Mouse (Mus musculus): ENCODE results near the gene Fndc3b.

DNA sequence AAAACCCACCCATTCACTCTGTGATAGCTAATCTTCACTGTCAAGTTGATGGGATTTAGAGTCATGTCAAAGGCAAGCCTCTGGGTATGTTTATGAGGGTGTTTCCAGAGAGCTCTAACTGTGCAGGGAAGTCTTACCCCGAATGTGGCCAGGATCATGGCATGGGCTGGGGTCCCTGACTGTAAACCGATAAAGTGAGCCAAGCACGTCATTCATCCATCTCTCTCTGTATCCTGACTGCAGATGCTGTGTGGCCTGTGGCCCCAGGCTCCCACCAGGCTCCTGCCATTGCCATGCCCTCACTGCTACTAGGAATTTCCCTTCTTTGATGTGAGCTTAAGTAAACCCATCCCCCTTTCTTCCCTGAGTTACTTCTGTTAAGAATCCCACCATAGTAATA lies 297.5 kb downstream of the Fndc3b start:
- no peak for TF ChIP-seq GATA1 (IDR thresholded peaks at IDR 0.05; ENCODE audit: low read length)
- no peak for TF ChIP-seq TAL1 (IDR thresholded peaks at IDR 0.05; ENCODE audit: low read length)
